Mouse (Mus musculus) olfactory bulb, adult 2 months (tissue): ENCODE results near the gene Pdcd1.

ENCODE experiments used
- CTCF ChIP-seq: fragments of 200-500 bp; IDR thresholded peaks from 2 replicates; pipeline ENCODE4 v1.5.1; 2012; ENCODE audit warnings: low read depth, mild to moderate bottlenecking, low read length, moderate library complexity; ENCODE audit not compliant: insufficient read depth
- POLR2A ChIP-seq: fragments of 200-500 bp; IDR thresholded peaks from 2 replicates; pipeline ENCODE4 v1.6.1; 2012; ENCODE audit warnings: mild to moderate bottlenecking, low read depth, low read length, moderate library complexity; ENCODE audit not compliant: insufficient read depth

DNA sequence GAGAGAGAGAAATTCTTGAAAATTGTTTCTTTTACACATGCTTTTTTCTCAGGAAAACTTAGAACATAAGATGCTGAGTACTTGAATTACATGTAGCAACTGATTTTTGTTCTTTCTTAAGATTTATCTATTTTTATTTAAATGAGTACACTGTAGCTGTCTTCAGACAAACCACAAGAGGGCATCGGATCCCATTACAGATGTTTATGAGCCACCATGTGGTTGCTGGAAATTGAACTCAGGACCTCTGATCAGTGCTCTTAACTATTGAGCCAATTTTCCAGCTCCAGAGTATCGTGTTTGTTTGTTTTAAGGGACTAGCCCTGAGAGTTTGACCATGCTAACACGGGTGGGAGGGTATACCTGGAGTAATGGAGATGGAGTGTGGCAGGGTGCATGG lies 40.7 kb downstream of the Pdcd1 start:
- TF ChIP-seq POLR2A = no peak
- no peak for TF ChIP-seq CTCF
